Mouse (Mus musculus) embryo, embryonic 11 days (tissue): ENCODE results near the gene C1galt1.

Experiments
- DNase-seq: peaks from one replicate; pipeline ENCODE4 v3.0.0-alpha.2; 2015

C1galt1 gene

GRCm38 (mm10) chr6:7859161-7859560 is 14.5 kb downstream of the C1galt1 start:
- DNase-seq, result no peak

- no peak for DNase-seq
Measured at GRCm38 (mm10) chr6:7861033-7861432, 16.4 kb downstream of the C1galt1 start.

GRCm38 (mm10) chr6:7863354-7863753 is 18.7 kb downstream of the C1galt1 start:
- no peak for DNase-seq

GRCm38 (mm10) chr6:7876836-7877235 is 32.2 kb downstream of the C1galt1 start:
- DNase-seq, result no peak

- DNase-seq, result no peak
Measured at GRCm38 (mm10) chr6:7881595-7882128, 37.0 kb downstream of the C1galt1 start.

- DNase-seq, result no peak
Measured at GRCm38 (mm10) chr6:7882520-7882919, 37.9 kb downstream of the C1galt1 start.

- no peak for DNase-seq
Measured at GRCm38 (mm10) chr6:7885994-7886684, 41.5 kb downstream of the C1galt1 start.

GRCm38 (mm10) chr6:7886685-7887004 is 42.0 kb downstream of the C1galt1 start:
- DNase-seq, result no peak

GRCm38 (mm10) chr6:7896339-7896738 is 51.7 kb downstream of the C1galt1 start:
- DNase-seq, result no peak

- no peak for DNase-seq
Measured at GRCm38 (mm10) chr6:7912015-7912414, 67.4 kb downstream of the C1galt1 start.
